Mouse (Mus musculus) layer of hippocampus, adult 2 months (tissue): ENCODE measurements at regions not wholly inside any gene's neighbourhood (a gene's known extent, or its start where the extent isn't known, plus 50 kb on each side); places are given as distances from the start of the nearest gene placed in this dataset.

ENCODE experiments used
- DNase-seq, 2 experiments: peaks; one replicate each; pipeline ENCODE4 v3.0.0; 2022; ENCODE audit warnings: low spot score in 2 of 2
- H3K27ac ChIP-seq: fragments of 200-600 bp; 2 replicates; pipeline ENCODE4 v1.8.1; 2022
- H3K4me3 ChIP-seq: fragments of 200-600 bp; 2 replicates; pipeline ENCODE4 v1.8.1; 2022; ENCODE audit warnings: mild to moderate bottlenecking
- CTCF ChIP-seq: fragments of 200-600 bp; conservative IDR thresholded peaks from 2 replicates; pipeline ENCODE4 v1.8.1; 2022; ENCODE audit warnings: antibody characterized with exemption, mild to moderate bottlenecking, moderate library complexity

DNA sequence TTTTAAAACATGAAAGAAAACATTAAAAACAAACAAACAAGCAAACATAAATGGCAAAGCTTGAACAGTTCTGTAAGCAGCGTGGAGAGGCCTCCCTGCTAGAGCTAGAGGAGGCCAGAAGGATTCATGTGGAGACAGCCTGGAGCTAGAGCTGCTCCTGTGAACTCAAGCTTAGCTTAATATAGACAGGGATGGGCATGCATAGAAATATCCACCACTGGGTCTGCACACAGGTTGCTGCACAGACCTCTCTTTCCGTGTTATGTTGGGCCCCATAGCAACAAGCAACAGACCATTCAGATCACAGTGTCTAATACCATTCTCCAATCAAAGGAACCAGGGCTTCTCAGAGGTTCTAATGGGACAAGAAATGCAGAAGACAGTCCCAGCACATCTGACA lies 122.9 kb upstream of the Magi3 start:
- no peak for TF ChIP-seq CTCF
- no peak for DNase-seq
- H3K27ac ChIP-seq: no peak overlapping the region
- H3K4me3 ChIP-seq: no peak overlapping the region

DNA sequence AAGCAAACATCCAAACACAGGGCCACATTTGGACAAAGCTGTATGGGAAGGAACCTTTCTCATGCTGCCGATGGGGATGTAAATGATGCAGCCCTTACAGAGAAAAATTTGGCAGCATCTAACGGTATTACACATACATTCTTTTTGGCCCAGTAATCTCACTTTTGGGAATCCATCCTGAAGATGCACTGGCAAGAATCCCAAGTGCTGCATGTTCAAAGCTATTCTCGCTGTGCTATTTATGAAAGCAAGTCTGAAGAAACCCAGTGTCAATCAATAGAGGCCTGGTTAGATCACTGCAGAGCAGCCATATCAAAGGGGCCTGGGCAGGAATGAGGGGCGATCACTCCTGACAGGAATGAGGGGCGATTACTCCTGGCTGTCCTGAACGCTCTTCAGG lies 122.0 kb upstream of the Magi3 start:
- no peak for DNase-seq
- TF ChIP-seq CTCF: no peak
- Histone ChIP-seq H3K4me3 (no peak overlapping the region), H3K27ac (no peak overlapping the region)

DNA sequence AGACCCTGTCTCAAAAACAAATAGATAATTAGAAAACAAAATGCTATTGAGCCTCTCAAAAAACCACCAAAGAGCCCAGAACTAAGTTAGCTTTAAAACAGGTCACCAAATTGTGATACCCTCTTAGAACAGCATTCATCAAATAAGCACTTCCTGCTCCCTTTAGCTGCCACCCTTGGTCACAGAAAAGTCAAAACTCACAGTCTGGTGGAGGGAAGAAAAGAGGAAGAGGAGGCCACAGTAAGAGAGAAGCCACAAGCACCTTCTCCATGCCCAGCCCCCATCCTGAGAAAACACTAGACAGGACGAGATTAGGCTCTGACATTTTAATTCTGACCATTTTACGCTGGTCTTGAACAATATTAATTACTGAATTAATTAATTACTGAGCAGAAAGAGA lies 120.2 kb upstream of the Magi3 start:
- TF ChIP-seq CTCF: no peak
- no peak for DNase-seq
- H3K4me3 ChIP-seq: no peak overlapping the region
- no peak overlapping the region for H3K27ac ChIP-seq

DNA sequence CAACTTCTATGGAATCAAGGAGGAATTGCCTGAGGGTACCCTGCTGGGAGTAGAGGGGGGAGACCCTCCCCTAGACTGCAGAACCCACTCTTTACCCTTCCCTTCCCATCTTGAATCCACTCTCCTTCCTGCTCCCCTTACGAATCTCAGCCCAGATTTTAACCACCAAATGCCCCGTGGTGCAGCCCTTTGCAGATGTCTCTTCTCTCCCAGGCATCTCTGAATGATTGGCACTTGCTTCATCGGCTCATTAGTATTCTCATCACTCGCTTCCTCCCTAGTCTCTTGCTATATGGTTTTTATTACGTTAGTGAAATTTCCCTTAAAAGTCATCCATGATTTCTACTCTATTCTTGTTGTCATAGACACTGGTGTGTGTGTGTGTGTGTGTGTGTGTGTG lies 116.7 kb upstream of the Magi3 start:
- TF ChIP-seq CTCF: no peak
- no peak overlapping the region for H3K4me3 ChIP-seq
- DNase-seq: no peak
- no peak overlapping the region for H3K27ac ChIP-seq

DNA sequence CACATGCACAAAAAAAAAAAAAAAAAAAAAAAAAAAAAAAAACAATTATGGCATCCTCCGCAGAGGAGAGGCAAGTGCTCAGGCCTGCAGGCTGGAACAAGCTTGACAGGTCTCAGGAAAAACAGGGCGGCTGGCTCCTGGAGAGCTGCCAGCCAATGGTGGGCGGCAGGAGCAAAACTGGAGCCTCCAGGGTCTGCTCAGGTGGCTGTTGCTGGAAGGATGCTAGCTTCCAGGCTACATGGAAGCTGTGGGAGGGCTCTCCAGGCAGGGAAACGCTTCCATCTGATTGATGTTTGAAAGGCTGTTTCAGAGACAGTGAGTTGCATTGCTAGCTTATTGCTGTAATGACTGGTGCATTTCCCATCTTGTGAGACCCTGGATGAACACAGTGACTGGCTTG lies 116.1 kb upstream of the Magi3 start:
- TF ChIP-seq CTCF: no peak
- no peak overlapping the region for H3K4me3 ChIP-seq
- no peak for DNase-seq
- H3K27ac ChIP-seq: no peak overlapping the region

DNA sequence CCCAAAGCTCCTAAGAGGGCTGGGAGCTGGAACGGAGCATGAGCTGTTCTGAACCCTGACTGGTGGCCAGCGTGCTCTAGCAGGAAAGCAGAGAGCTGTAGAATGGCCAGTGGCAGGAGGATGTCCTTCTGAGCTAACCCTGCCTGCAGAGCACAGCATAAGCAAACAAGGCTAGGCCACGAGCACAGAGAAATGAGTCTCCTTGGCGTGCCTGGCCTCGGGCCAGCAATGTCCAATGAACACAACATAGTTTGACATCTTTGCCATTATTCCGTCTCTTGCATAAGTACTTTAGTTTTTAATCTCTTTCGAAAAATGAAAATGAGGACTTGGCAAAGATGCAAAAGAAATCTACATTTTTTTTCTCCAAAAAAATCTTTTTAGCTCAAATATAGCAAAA lies 114.6 kb upstream of the Magi3 start:
- TF ChIP-seq CTCF: no peak
- H3K27ac ChIP-seq: no peak overlapping the region
- no peak for DNase-seq
- no peak overlapping the region for H3K4me3 ChIP-seq

DNA sequence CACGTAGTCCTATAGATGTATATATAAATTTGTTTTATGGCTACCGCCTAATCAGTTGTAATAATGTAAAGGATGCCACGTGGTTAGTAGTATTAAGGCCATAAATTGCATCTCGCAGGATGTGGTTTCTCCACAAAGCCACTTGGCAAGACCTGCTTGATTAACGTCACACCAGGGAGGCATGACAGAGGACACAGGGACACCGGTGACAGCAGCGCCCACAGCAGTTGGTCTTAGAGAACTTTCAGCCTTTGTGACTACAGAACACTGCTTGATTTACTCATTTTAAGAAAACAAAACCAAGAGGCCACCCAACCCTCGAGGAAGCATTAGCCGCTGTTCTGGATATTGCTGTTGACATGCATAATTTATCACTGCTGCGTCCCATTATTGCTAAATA lies 113.2 kb upstream of the Magi3 start:
- no peak for TF ChIP-seq CTCF
- no peak for DNase-seq
- Histone ChIP-seq H3K27ac (no peak overlapping the region), H3K4me3 (no peak overlapping the region)

DNA sequence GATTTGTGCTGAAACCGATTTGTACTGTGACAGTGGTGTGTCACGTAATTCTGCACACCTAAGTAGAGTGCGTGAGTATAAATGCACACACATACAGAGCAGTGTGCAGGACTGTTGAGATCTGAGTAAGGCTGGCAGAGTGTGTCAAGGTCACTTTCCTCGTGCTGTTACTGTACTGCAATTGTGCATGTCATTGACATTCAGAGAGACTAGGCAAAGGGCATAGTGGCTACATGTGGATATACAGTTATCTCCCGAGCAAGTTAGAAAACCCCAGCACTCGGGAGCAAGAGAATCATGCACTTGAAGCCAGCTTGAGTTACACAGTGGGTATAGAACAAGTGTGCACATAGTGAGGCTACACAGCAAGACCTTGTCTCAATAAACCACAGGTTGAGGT lies 110.5 kb upstream of the Magi3 start:
- no peak for TF ChIP-seq CTCF
- H3K4me3 ChIP-seq: no peak overlapping the region
- DNase-seq: no peak
- no peak overlapping the region for H3K27ac ChIP-seq

DNA sequence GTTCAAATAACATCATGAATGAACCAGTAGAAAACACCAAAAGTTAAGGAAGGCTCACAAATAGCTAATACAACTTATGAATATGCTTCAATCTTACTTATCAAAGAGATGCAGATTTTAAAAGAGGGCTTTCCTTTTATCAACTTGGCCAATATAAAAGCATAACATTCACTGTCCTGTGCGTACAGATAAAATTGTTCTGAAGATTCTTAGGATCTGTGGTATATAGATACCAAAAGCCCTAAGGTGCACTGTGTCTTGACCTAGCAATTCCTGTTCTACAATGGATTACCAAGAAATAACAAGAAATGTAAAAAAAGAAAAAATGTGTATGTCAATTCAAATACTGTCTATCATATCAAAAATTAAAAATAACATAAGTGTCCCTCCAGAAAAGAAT lies 107.7 kb upstream of the Magi3 start:
- Histone ChIP-seq H3K27ac (no peak overlapping the region), H3K4me3 (no peak overlapping the region)
- no peak for TF ChIP-seq CTCF
- DNase-seq: no peak

DNA sequence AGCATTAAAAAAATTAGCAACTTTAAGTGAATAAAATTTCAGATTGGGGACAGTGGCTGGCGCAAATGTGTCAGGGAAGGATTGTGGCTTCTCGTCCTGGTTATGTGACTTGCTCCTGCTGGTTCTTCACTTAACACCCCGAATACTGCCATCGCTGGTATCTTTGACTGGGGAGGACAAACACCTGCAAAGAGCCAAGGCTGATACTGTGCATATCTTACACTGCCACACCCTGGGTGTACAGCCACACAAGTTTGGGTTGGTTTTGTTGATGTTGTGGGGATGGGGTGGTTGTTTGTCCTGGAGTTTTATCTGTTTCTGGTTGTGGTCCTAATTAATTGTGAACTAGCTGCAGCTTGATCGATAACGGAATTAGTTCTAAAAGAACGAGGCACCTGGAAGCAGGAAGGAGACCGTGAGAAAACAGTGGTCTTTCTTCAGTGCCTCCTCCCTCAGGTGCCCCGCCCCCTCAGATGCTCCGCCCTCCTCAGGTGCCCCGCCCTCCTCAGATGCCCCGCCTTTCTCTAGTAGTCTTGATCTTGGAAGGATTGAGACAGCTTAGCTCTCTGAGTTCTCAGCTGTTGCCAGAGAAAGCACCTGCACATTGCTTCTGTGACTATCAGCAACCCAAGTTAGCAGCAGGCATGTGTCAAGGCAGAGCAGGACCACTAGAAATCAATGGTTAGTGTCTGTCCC lies 107.0 kb upstream of the Magi3 start:
- H3K4me3 ChIP-seq: no peak overlapping the region

DNA sequence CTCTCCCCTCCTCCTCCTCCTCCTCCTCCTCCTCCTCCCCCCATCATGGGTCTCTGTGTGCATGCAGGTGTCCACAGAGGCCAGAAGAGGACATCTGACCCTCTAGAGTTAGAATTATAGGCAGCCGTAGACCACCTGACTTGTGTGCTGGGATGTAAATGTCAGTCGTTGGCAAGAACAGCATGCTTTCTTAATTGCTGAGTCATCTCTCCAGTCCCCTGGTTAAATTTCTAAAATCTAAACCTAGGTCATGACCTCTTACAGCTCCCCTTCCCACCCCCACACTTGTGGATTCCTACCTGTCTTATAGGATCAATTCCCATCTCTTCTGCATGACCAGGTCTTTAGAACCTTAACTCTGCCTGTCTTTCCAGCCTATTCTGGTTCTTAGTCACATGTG lies 102.4 kb upstream of the Magi3 start:
- Histone ChIP-seq H3K4me3 (no peak overlapping the region), H3K27ac (no peak overlapping the region)
- no peak for DNase-seq
- TF ChIP-seq CTCF: no peak

More for the DNA sequence above, 107.0 kb upstream of the Magi3 start:
- TF ChIP-seq CTCF: no peak
- no peak for DNase-seq
- H3K27ac ChIP-seq: no peak overlapping the region

DNA sequence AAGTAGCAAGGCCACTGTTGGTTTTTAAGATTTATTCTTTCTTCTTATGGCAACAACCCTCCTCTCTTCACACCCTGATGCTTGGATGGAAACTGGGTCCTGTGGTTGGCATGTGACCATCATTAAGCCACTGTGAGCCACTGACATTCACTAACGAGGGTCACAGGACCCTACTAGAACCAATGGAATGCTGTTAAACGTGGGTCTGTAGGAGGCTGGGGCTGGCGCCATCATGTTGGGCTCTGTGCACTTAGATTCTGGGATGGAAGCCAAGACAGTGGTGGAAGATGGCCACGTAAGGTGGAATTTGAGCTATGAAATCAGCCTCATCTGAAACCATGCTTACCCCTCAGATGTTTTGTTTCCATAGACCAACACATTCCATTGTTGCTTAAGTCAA lies 100.2 kb upstream of the Magi3 start:
- no peak for DNase-seq
- Histone ChIP-seq H3K27ac (no peak overlapping the region), H3K4me3 (no peak overlapping the region)
- TF ChIP-seq CTCF: no peak

DNA sequence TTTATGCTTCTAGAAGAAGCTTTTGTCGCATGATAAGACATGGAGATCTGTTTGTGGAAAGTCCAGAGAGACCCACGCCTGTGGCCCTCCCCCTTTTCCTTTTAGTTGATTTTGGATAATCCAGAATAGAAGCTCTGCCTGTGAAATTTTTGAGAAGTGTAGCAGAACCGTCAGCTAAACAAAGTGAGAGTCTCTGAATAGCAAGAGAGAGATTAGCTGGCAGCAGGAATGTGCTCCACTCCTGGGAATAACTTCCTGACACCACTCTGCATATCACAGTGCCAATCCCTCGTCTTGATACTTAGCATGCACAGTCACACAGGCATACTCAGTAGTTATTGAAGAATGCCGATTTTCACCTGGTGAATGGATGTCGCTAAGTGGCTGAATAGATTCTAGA lies 99.2 kb upstream of the Magi3 start:
- TF ChIP-seq CTCF: no peak
- no peak for DNase-seq
- H3K27ac ChIP-seq: 0 out of 2 replicates have a peak overlapping the region, but pooled peaks have one; percentile 39
- H3K4me3 ChIP-seq: no peak overlapping the region

DNA sequence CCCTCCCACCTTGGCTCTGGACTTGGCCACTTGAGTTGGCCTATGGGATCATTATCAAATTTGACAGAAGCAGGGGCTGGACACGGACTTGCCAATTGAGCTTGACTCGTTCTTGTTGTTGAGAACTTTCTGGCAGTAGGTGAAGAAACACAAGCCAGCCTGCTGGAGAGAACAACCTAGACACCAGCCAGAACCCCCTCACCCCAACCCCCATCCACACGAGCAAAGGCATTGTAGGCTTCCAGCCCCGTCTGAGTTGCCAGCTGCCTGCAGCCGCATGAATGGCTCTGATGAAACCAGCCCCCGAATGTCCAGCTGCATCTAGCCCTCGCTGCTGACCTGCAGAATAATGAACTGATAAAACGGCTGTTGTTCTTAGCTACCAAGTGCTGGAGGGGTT lies 98.7 kb upstream of the Magi3 start:
- Histone ChIP-seq H3K4me3 (no peak overlapping the region), H3K27ac (0 out of 2 replicates have a peak overlapping the region, but pooled peaks have one; percentile 39)
- no peak for TF ChIP-seq CTCF
- DNase-seq: peak; percentile 61 to 67

DNA sequence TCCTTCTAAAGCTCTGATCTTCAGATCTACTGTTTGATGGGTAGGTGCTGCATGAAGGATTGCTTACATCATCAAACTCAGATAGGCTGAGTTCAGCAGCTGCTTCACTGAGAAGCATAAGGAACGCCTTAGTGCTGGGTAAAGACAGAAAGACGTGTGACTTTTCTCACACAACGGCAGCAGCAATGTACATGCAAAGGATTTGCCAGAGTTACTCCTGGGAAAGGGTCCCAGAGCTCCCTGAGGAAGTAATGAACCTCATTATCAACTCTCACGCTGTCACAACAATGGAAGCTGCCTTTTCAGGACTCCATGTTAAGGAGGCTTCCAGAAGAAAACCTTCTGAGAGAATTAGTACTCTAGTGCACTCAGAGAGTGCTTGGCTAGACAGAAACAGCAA lies 97.4 kb upstream of the Magi3 start:
- TF ChIP-seq CTCF: no peak
- Histone ChIP-seq H3K4me3 (no peak overlapping the region), H3K27ac (no peak overlapping the region)
- DNase-seq: no peak
